In the genomic region with DNA sequence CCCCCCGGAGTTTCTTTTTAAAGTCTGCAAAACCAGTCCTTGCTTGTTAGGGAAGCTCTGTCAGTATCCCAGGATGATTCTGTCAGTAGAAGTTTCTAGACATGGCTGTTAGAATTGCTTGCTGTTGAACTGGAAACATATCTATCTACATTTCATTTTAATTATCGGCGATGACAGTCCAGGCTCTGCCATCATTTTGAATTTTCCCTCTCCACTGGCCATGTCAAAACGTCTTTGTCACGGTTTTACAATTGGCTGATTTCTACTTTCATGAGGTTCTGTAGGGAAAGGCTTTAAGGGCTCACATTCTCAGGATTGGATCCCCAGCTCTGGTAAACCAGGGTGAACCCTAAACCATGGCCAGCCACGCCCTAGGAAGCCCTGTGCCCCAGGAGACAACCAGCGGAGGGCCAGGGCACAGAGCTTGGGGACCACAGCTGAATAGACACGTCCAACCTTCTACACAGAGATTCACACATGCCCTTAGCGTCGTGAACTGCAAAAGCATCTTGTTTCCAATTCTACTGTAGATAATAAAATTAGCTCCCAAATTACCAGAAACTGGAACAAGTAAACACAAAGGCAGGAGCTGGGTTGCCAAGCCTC, we compare ENCODE assay signal across 9 mouse cellular contexts.
A peak's percentile ranks its signal among the peaks of the same experiment; 100 is the strongest.
DNase-seq lines count a peak whose midpoint lies in the region; ATAC-seq and TF ChIP-seq lines count a peak whose summit lies in the region.
"Had no signal": no experiment of that assay in that cellular context is flagged by ENCODE, and none has a peak within 500 bp of the region (broad histone marks: within the 10 kb centered on the region; RNA-seq: fewer than 3 reads in every experiment).

No protein-coding gene starts in this region.

- H3K4me2 ChIP-seq in heart, embryonic 13.5 days: peak overlapping the region; percentile 94
- peak overlapping the region; percentile 56 for H3K4me2 ChIP-seq in liver, embryonic 15.5 days

- DNase-seq in embryo, embryonic 11.5 days (ENCODE audit: low read depth, low spot score): peak; percentile 2
- no peak for DNase-seq in embryo, embryonic 10.5 days (ENCODE audit: low spot score)
- DNase-seq in left cerebral cortex, adult 9 months (ENCODE audit: low spot score in 2 of 2): no peak
- DNase-seq in layer of hippocampus, postnatal 14 days (ENCODE audit: low spot score in 2 of 2): no peak

- peak overlapping the region; percentile 76 for H3K27ac ChIP-seq in heart, embryonic 13.5 days (replicated peaks)
- H3K27ac ChIP-seq in liver, embryonic 15.5 days (replicated peaks): no peak overlapping the region

- no peaks in the 10 kb centered on the region for H3K9me3 ChIP-seq in E14TG2a.4 (ENCODE audit: low read length)
- H3K9me3 ChIP-seq in heart, embryonic 13.5 days: peaks cover 4% of the 10 kb centered on the region; the same call in 1 of the 2 replicates
- no peaks in the 10 kb centered on the region for H3K9me3 ChIP-seq in liver, embryonic 15.5 days (replicated peaks)

- peaks cover 18% of the 10 kb centered on the region for H3K4me1 ChIP-seq in E14TG2a.4 (replicated peaks; ENCODE audit: low read depth, low read length)
- H3K4me1 ChIP-seq in heart, embryonic 13.5 days: peaks cover 11% of the 10 kb centered on the region; the same call in 1 of the 2 replicates
- no peaks in the 10 kb centered on the region for H3K4me1 ChIP-seq in liver, embryonic 15.5 days (replicated peaks)

- ATAC-seq in heart, embryonic 13.5 days (ENCODE audit: extremely low read depth, insufficient number of reproducible peaks, low FRiP score, low TSS enrichment): no peak
- no peak for ATAC-seq in liver, embryonic 15.5 days (ENCODE audit: insufficient read depth)
- no peak for ATAC-seq in CD4-positive, CD25-positive, alpha-beta regulatory T cell, adult 4 months

- H3K36me3 ChIP-seq in E14TG2a.4 (ENCODE audit: insufficient read depth, low read length): no peaks in the 10 kb centered on the region
- H3K36me3 ChIP-seq in heart, embryonic 13.5 days: no peaks in the 10 kb centered on the region
- H3K36me3 ChIP-seq in liver, embryonic 15.5 days (replicated peaks): no peaks in the 10 kb centered on the region

- WGBS in heart, embryonic 13.5 days: 23% methylated on average over 10 of the region's 10 CpGs
- WGBS in liver, embryonic 15.5 days (ENCODE audit: insufficient replicate concordance): 25% methylated on average over 10 of the region's 10 CpGs

- no peak for TF ChIP-seq CTCF in E14TG2a.4 (conservative IDR thresholded peaks at IDR 0.05; ENCODE audit: low read length)

- H3K27me3 ChIP-seq in E14TG2a.4 (ENCODE audit: insufficient read depth, low read length): peaks cover 5% of the 10 kb centered on the region
- no peaks in the 10 kb centered on the region for H3K27me3 ChIP-seq in heart, embryonic 13.5 days (replicated peaks)
- peaks cover 23% of the 10 kb centered on the region for H3K27me3 ChIP-seq in liver, embryonic 15.5 days

- H3K4me3 ChIP-seq in E14TG2a.4 (replicated peaks; ENCODE audit: low read length): peak overlapping the region; percentile 74
- H3K4me3 ChIP-seq in heart, embryonic 13.5 days: peak overlapping the region; percentile 65
- H3K4me3 ChIP-seq in liver, embryonic 15.5 days (replicated peaks): no peak overlapping the region
- H3K4me3 ChIP-seq: erythroblast, embryonic 14.5 days had no signal

- H3K9ac ChIP-seq in heart, embryonic 13.5 days: peak overlapping the region; percentile 78
- no peak overlapping the region for H3K9ac ChIP-seq in liver, embryonic 15.5 days
